Mouse (Mus musculus): ENCODE measurements around the gene Hes6. TPM values are rescaled to one million over a fixed set of nuclear protein-coding genes. Genes with fewer than 3 reads are reported as not detected.

The Hes6 gene
- 10 to 100 TPM; 20.6 to 21.9 TPM for total RNA-seq (2021)
- long read RNA-seq, experiment 1, transcript Hes6-201 (4 exons, 1,335 nt) = major isoform, 19 of 28 reads
- long read RNA-seq, experiment 1, partial matches to known transcripts = 2 of 28 reads
- long read RNA-seq, experiment 1, other reads (novel, unspliced or antisense) = 3 of 28 reads
- long read RNA-seq, experiment 2, transcript Hes6-201 (4 exons, 1,335 nt) = major isoform, 27 of 37 reads
- long read RNA-seq, experiment 2, partial matches to known transcripts = 1 of 37 reads
- long read RNA-seq, experiment 2, other reads (novel, unspliced or antisense) = 3 of 37 reads

GRCm38 (mm10) chr1:91413898-91414594, at the start of gene Hes6:
Hes6 (minus strand) TSS chr1:91414038.
- DNase-seq (ENCODE audit: low spot score in 2 of 2) = peak; percentile 80

GRCm38 (mm10) chr1:91463336-91463995, 49.6 kb upstream of the Hes6 start:
- DNase-seq (ENCODE audit: low spot score in 2 of 2) = no peak

- no peak for DNase-seq (ENCODE audit: low spot score in 2 of 2)
Measured at GRCm38 (mm10) chr1:91460564-91460963, 46.7 kb upstream of the Hes6 start.

- no peak for DNase-seq (ENCODE audit: low spot score in 2 of 2)
Measured at GRCm38 (mm10) chr1:91460069-91460468, 46.2 kb upstream of the Hes6 start.

GRCm38 (mm10) chr1:91459059-91459809, 45.4 kb upstream of the Hes6 start, which contains the start of gene Per2:
Per2 (minus strand) TSS chr1:91459324.
- DNase-seq (ENCODE audit: low spot score in 2 of 2) = peak; percentile 99 to 100

- DNase-seq (ENCODE audit: low spot score in 2 of 2) = peak in 1 of 2 experiments; percentile 61
Measured at GRCm38 (mm10) chr1:91458223-91458861, 44.5 kb upstream of the Hes6 start.

GRCm38 (mm10) chr1:91457698-91458097, 43.9 kb upstream of the Hes6 start:
- peak in 1 of 2 experiments; percentile 64 for DNase-seq (ENCODE audit: low spot score in 2 of 2)

- DNase-seq (ENCODE audit: low spot score in 2 of 2) = no peak
Measured at GRCm38 (mm10) chr1:91457116-91457515, 43.3 kb upstream of the Hes6 start.

- peak in 1 of 2 experiments; percentile 43 for DNase-seq (ENCODE audit: low spot score in 2 of 2)
Measured at GRCm38 (mm10) chr1:91456301-91456801, 42.5 kb upstream of the Hes6 start.

- DNase-seq (ENCODE audit: low spot score in 2 of 2) = no peak
Measured at GRCm38 (mm10) chr1:91455661-91456161, 41.9 kb upstream of the Hes6 start.

- DNase-seq (ENCODE audit: low spot score in 2 of 2) = no peak
Measured at GRCm38 (mm10) chr1:91454927-91455326, 41.1 kb upstream of the Hes6 start.

- DNase-seq (ENCODE audit: low spot score in 2 of 2) = no peak
Measured at GRCm38 (mm10) chr1:91454366-91454765, 40.5 kb upstream of the Hes6 start.

- DNase-seq (ENCODE audit: low spot score in 2 of 2) = no peak
Measured at GRCm38 (mm10) chr1:91453932-91454331, 40.1 kb upstream of the Hes6 start.

- DNase-seq (ENCODE audit: low spot score in 2 of 2) = no peak
Measured at GRCm38 (mm10) chr1:91451547-91452084, 37.8 kb upstream of the Hes6 start.

GRCm38 (mm10) chr1:91450851-91451250, 37.0 kb upstream of the Hes6 start:
- DNase-seq (ENCODE audit: low spot score in 2 of 2) = no peak

- DNase-seq (ENCODE audit: low spot score in 2 of 2) = no peak
Measured at GRCm38 (mm10) chr1:91448688-91449087, 34.9 kb upstream of the Hes6 start.

GRCm38 (mm10) chr1:91446511-91446910, 32.7 kb upstream of the Hes6 start:
- no peak for DNase-seq (ENCODE audit: low spot score in 2 of 2)

GRCm38 (mm10) chr1:91446060-91446459, 32.2 kb upstream of the Hes6 start:
- DNase-seq (ENCODE audit: low spot score in 2 of 2) = no peak

GRCm38 (mm10) chr1:91444841-91445830, 31.3 kb upstream of the Hes6 start:
- no peak for DNase-seq (ENCODE audit: low spot score in 2 of 2)

Data from layer of hippocampus, postnatal 14 days (tissue).